Mouse (Mus musculus) hindbrain, embryonic 14.5 days (tissue): ENCODE data around the gene Med7. TPM values are rescaled to one million over a fixed set of nuclear protein-coding genes. Genes with fewer than 3 reads are reported as not detected.
"Not testable (repeated sequence)": the region's sequence is repeated elsewhere in the genome, so short reads cannot be mapped to it uniquely, and the experiment has no call there.

Source experiments
- ATAC-seq: fragments of 200-750 bp; cut with Nextera tagmentation; 2 replicates; pipeline ENCODE4 v1.8.0; 2017; ENCODE audit warnings: moderate number of reproducible peaks, mild to moderate bottlenecking, moderate TSS enrichment, moderate library complexity; ENCODE audit not compliant: low FRiP score
- DNase-seq: peaks from one replicate; pipeline ENCODE4 v3.0.0-alpha.2; 2015; ENCODE audit warnings: low spot score
- H3K27ac ChIP-seq: fragments of 300-500 bp; sonication (generic); 2 replicates; pipeline ENCODE4 v1.5.1; 2014; ENCODE audit warnings: mild to moderate bottlenecking, moderate library complexity
- H3K27me3 ChIP-seq: fragments of 300-500 bp; sonication (generic); 2 replicates; pipeline ENCODE4 v1.6.1; 2014; ENCODE audit warnings: mild to moderate bottlenecking, low read length, mixed read lengths; ENCODE audit not compliant: control insufficient read depth, insufficient read depth
- H3K36me3 ChIP-seq: fragments of 300-500 bp; sonication (generic); replicated peaks from 2 replicates; pipeline ENCODE4 v1.6.1; 2014; ENCODE audit not compliant: control insufficient read depth, insufficient read depth
- H3K4me1 ChIP-seq: fragments of 300-500 bp; sonication (generic); replicated peaks from 2 replicates; pipeline ENCODE4 v1.6.1; 2014; ENCODE audit warnings: antibody characterized with exemption, low read length, mixed read lengths; ENCODE audit not compliant: control insufficient read depth, insufficient read depth
- H3K4me2 ChIP-seq: fragments of 300-500 bp; sonication (generic); replicated peaks from 2 replicates; pipeline ENCODE4 v1.6.1; 2014; ENCODE audit warnings: mild to moderate bottlenecking, moderate library complexity
- H3K4me3 ChIP-seq: fragments of 300-500 bp; sonication (generic); replicated peaks from 2 replicates; pipeline ENCODE4 v1.5.1; 2014; ENCODE audit warnings: mild to moderate bottlenecking, low read length
- H3K9ac ChIP-seq: fragments of 300-500 bp; sonication (generic); 2 replicates; pipeline ENCODE4 v1.6.1; 2014
- H3K9me3 ChIP-seq: fragments of 300-500 bp; sonication (generic); 2 replicates; pipeline ENCODE4 v1.6.1; 2016; ENCODE audit warnings: low read length; ENCODE audit not compliant: control insufficient read depth
- WGBS: fragments of 180-500 bp; shearing (Covaris S2); extraction: QIAGEN DNeasy Blood & Tissue Kit; methylation state at CpG from one replicate; pipeline ENCODE4 v1.1.7; 2014; 5-methylcytosine and 5-hydroxymethylcytosine counted together
- polyA plus RNA-seq: library from polyadenylated mRNA; unstranded; fragments of >200 nt; fragmentation: Nextera tagmentation; extraction: Ambion mirVana; gene quantifications from 2 replicates; pipeline ENCODE4 v1.2.1, GENCODE M21; 2014

The Med7 gene
- polyA plus RNA-seq, 1 experiment from 2014 or later = 67.2 TPM

DNA sequence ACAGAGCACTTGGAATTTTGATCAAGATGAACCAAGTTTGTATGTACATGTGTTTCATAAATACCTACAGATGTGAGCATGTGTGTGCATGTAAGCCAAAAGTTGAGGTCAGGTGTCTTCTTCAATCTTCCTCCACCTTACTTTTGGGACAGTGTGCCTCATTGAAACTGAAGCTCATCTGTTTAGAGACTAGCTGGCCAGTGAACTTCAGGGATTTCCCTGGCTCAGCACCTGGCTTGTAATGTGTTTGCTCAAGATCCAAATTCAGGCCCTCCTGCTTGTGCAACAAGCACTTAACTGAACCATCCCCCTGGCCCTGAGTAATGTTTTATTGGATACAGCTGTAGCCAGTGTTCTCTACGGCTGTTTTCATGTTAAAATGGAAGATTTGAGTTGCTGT, 18.3 kb upstream of the Med7 start:
- Histone ChIP-seq H3K36me3 (no peaks in the 10 kb centered on the region), H3K27ac (no peak overlapping the region), H3K9me3 (no peaks in the 10 kb centered on the region), H3K27me3 (no peaks in the 10 kb centered on the region), H3K4me3 (no peak overlapping the region), H3K4me2 (no peak overlapping the region), H3K9ac (no peak overlapping the region), H3K4me1 (no peaks in the 10 kb centered on the region)
- DNase-seq (no peak), ATAC-seq (no peak)
- 83% methylated on average over 1 of the region's 1 CpGs for WGBS

GRCm38 (mm10) chr11:46418860-46419259, 17.9 kb upstream of the Med7 start:
- no peaks in the 10 kb centered on the region for H3K36me3 ChIP-seq
- no peaks in the 10 kb centered on the region for H3K9me3 ChIP-seq
- ATAC-seq (no peak), DNase-seq (no peak)
- no peak overlapping the region for H3K9ac ChIP-seq
- no peak overlapping the region for H3K4me2 ChIP-seq
- no peak overlapping the region for H3K4me3 ChIP-seq
- WGBS = 84% methylated on average over 5 of the region's 5 CpGs
- H3K27ac ChIP-seq = no peak overlapping the region
- H3K4me1 ChIP-seq = no peaks in the 10 kb centered on the region
- no peaks in the 10 kb centered on the region for H3K27me3 ChIP-seq

DNA sequence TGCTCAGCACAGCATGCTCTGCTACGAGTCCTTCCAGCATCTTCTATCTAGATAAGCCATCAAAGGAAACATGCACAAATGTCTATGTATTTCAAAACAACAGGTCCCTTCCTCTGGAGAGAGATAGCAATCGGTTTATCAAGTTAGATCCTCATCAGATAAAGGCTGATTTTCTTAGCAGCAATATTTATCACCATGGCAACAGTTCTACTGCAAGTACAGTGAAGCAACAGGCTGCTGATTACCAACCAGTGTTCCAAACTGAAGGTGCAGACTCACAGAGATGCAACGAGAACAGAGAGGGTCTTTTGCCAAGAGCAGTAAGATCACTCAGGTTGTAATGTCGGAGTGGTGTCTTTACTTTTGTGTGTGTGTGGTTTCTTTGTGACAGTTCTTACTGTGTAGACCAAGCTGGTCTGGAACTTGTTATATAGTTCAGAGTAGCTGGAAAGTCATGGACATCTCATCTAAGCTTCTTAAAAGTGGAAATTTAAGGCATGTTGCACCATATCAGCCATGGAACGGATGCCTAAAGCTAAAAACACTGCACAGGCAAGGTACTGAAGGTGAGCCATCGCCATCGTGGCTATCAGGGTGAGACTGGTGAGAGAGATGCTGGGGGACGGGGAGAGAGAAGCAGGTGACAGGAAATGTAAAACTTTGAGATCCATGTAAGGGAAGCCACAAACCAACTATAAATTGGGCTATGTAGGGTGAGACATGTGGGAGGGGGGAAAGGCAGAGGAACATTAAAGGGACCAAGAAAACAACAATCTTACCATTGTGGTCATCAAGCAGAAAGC, 15.4 kb upstream of the Med7 start:
- 85% methylated on average over 8 of the region's 8 CpGs for WGBS
- no peaks in the 10 kb centered on the region for H3K27me3 ChIP-seq

DNA sequence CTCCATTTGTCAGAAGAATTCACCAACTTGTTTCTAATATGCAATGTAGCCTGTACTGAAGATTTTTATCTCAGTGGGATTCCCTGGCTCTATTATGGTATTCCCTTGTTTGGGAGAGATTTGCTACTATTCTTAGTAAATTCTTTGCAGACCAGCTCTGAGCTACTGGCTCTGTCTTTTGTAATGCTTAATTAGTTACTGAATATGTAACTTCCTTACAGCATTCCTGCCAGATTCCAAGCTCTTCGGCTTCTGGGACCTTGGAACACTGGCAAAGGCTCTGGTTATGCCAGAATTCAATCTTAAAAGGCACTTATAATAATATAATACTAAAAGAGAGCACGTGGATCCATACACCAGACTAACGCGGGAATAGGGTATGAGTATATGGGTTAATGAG, 8.6 kb upstream of the Med7 start:
- not testable (repeated sequence) for H3K27me3 ChIP-seq, H3K9me3 ChIP-seq

More for the DNA sequence above, 15.4 kb upstream of the Med7 start:
- no peaks in the 10 kb centered on the region for H3K9me3 ChIP-seq
- no peak overlapping the region for H3K4me3 ChIP-seq
- ATAC-seq (no peak), DNase-seq (no peak)
- no peak overlapping the region for H3K4me2 ChIP-seq
- no peak overlapping the region for H3K27ac ChIP-seq
- H3K4me1 ChIP-seq = no peaks in the 10 kb centered on the region
- no peak overlapping the region for H3K9ac ChIP-seq
- H3K36me3 ChIP-seq = no peaks in the 10 kb centered on the region

DNA sequence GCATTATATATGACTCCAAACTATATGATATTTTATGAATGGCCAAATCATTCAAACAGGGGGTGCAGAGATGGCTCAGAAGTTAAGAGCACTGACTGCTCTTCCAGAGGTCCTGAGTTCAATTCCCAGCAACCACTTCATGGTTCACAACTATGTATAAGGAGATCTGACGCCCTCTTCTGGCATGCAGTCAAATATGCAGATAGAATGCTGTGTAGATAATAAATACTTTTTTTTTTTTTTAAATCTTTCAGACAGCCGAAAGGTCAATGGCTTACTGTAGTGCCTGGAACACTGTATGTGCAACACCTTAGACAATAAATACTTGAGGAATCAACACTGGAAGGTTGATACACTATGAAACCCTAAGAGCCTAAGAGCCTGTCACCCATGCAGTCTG, 6.6 kb upstream of the Med7 start:
- Histone ChIP-seq H3K36me3 (no peaks in the 10 kb centered on the region), H3K4me1 (no peaks in the 10 kb centered on the region), H3K4me2 (no peak overlapping the region), H3K27me3 (no peaks in the 10 kb centered on the region), H3K4me3 (no peak overlapping the region), H3K27ac (no peak overlapping the region), H3K9me3 (no peaks in the 10 kb centered on the region), H3K9ac (no peak overlapping the region)
- WGBS = 97% methylated on average over 2 of the region's 2 CpGs
- DNase-seq (no peak), ATAC-seq (no peak)

More for the DNA sequence above, 8.6 kb upstream of the Med7 start:
- not testable (repeated sequence) for H3K36me3 ChIP-seq, DNase-seq, H3K27ac ChIP-seq, H3K4me2 ChIP-seq, H3K4me1 ChIP-seq, H3K4me3 ChIP-seq, H3K9ac ChIP-seq, ATAC-seq
- 37% methylated on average over 4 of the region's 4 CpGs for WGBS

GRCm38 (mm10) chr11:46431129-46431528, 5.6 kb upstream of the Med7 start:
- DNase-seq (peak; percentile 87), ATAC-seq (peak; percentile 91)
- no peak overlapping the region for H3K4me3 ChIP-seq
- H3K4me1 ChIP-seq = no peaks in the 10 kb centered on the region; the same call in 1 of the 2 replicates
- no peak overlapping the region for H3K9ac ChIP-seq
- no peaks in the 10 kb centered on the region for H3K9me3 ChIP-seq
- H3K27ac ChIP-seq = no peak overlapping the region; the same call in 1 of the 2 replicates
- WGBS = 32% methylated on average over 3 of the region's 3 CpGs
- H3K27me3 ChIP-seq = no peaks in the 10 kb centered on the region
- no peaks in the 10 kb centered on the region for H3K36me3 ChIP-seq
- H3K4me2 ChIP-seq = no peak overlapping the region

DNA sequence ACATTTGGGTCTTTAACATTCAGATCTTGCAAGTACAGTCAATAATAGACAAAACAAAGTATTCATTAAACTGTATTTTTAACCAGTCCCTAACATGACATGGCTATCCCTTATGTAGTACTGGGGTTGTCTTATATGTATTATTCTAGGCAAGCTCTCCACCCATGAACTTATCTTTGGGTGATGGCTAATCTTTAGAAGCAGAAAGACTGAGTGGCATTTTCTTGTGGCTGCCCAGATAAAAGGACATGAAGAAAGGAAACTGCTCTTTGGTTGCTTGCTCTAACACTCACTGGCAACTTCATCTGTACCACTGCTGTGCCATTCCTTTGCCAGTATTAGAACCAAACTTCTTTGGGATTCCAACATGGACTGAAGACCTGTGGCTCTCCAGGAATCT, 1.4 kb upstream of the Med7 start:
- DNase-seq = no peak
- H3K27ac ChIP-seq = no peak overlapping the region
- no peak overlapping the region for H3K4me3 ChIP-seq
- ATAC-seq = no peak
- no peak overlapping the region for H3K9ac ChIP-seq
- peaks cover 9% of the 10 kb centered on the region; the same call in 1 of the 2 replicates for H3K36me3 ChIP-seq
- no peaks in the 10 kb centered on the region for H3K9me3 ChIP-seq
- no peaks in the 10 kb centered on the region for H3K27me3 ChIP-seq
- H3K4me1 ChIP-seq = peaks cover 5% of the 10 kb centered on the region
- H3K4me2 ChIP-seq = no peak overlapping the region

- DNase-seq = peak; percentile 49
- H3K27ac ChIP-seq = no peak overlapping the region
- ATAC-seq = no peak
- peaks cover 5% of the 10 kb centered on the region for H3K4me1 ChIP-seq
- H3K4me2 ChIP-seq = peak overlapping the region; percentile 93
- H3K9me3 ChIP-seq = no peaks in the 10 kb centered on the region
- H3K27me3 ChIP-seq = no peaks in the 10 kb centered on the region
- peak overlapping the region; percentile 79 for H3K4me3 ChIP-seq
- peaks cover 27% of the 10 kb centered on the region for H3K36me3 ChIP-seq
- WGBS = 2% methylated on average over 23 of the region's 23 CpGs
- peak overlapping the region; percentile 76 for H3K9ac ChIP-seq
These were observed 805 bp downstream of the Med7 start for GRCm38 (mm10) chr11:46437459-46438000.

DNA sequence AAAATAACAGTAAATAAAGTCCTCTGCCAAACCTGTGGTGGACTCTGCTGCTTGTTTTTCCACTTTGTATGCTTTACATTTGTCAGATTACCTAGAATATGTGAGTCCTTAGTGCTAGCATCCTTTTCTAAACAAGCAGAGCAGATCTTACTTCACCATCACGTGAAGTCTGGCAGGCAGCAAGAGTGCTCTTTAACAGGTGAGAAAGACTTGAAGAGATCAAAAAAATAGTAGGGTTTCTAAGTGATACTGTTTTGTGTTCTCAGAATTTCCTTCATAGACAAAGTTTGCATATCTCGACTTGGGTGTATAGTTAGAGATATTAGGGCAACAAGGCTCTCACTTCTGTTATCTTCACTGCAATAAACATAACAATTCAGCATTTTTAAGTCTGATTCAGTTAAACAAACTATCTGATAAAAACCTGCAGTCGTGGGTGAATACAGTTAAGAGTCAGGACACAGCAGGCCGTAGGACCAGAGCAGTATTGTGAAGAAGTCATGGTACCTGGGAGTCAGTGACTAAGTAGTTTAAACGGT, 2.3 kb downstream of the Med7 start:
- no peaks in the 10 kb centered on the region for H3K9me3 ChIP-seq
- H3K4me3 ChIP-seq = no peak overlapping the region
- H3K27me3 ChIP-seq = no peaks in the 10 kb centered on the region
- H3K4me2 ChIP-seq = no peak overlapping the region
- ATAC-seq (no peak), DNase-seq (no peak)
- no peak overlapping the region for H3K9ac ChIP-seq
- WGBS = 93% methylated on average over 5 of the region's 5 CpGs
- H3K4me1 ChIP-seq = peaks cover 5% of the 10 kb centered on the region
- H3K36me3 ChIP-seq = peaks cover 40% of the 10 kb centered on the region
- H3K27ac ChIP-seq = no peak overlapping the region
